Mouse (Mus musculus) liver, postnatal 0 days (tissue): Measurements from ENCODE around the gene Pgpep1. TPM values are rescaled to one million over a fixed set of nuclear protein-coding genes. Genes with fewer than 3 reads are reported as not detected.

Experiments used
- ATAC-seq: fragments of 200-750 bp; cut with Nextera tagmentation; 2 replicates; pipeline ENCODE4 v1.8.0; 2017; ENCODE audit warnings: mild to moderate bottlenecking, moderate library complexity
- DNase-seq: peaks from one replicate; pipeline ENCODE4 v3.0.0-alpha.2; 2016
- H3K27ac ChIP-seq: fragments of 300-500 bp; sonication (generic); 2 replicates; pipeline ENCODE4 v1.5.1; 2014; ENCODE audit warnings: antibody characterized with exemption, moderate library complexity, mild to moderate bottlenecking, low read depth
- H3K27me3 ChIP-seq: fragments of 300-500 bp; sonication (generic); 2 replicates; pipeline ENCODE4 v1.6.1; 2014; ENCODE audit warnings: low read length, control low read depth, mixed read lengths; ENCODE audit not compliant: insufficient read depth
- H3K36me3 ChIP-seq: fragments of 300-500 bp; sonication (generic); replicated peaks from 2 replicates; pipeline ENCODE4 v1.6.1; 2014; ENCODE audit warnings: mild to moderate bottlenecking, control low read depth, low read length, moderate library complexity, mixed read lengths; ENCODE audit not compliant: insufficient read depth
- H3K4me1 ChIP-seq: fragments of 300-500 bp; sonication (generic); 2 replicates; pipeline ENCODE4 v1.6.1; 2014; ENCODE audit warnings: antibody characterized with exemption, mild to moderate bottlenecking, control low read depth; ENCODE audit not compliant: insufficient read depth
- H3K4me2 ChIP-seq: fragments of 300-500 bp; sonication (generic); 2 replicates; pipeline ENCODE4 v1.6.1; 2014; ENCODE audit warnings: low read depth, mild to moderate bottlenecking, low read length, moderate library complexity, mixed read lengths
- H3K4me3 ChIP-seq: fragments of 300-500 bp; sonication (generic); 2 replicates; pipeline ENCODE4 v1.5.1; 2014; ENCODE audit warnings: low read depth, low read length
- H3K9ac ChIP-seq: fragments of 300-500 bp; sonication (generic); replicated peaks from 2 replicates; pipeline ENCODE4 v1.6.1; 2014; ENCODE audit warnings: mild to moderate bottlenecking, moderate library complexity
- H3K9me3 ChIP-seq: fragments of 300-500 bp; sonication (generic); 2 replicates; pipeline ENCODE4 v1.6.1; 2016; ENCODE audit warnings: mild to moderate bottlenecking, control low read depth, low read length, mixed read lengths
- CTCF ChIP-seq: sonication (generic); IDR thresholded peaks from 2 replicates; pipeline ENCODE4 v1.5.1; 2016; ENCODE audit warnings: antibody characterized with exemption, low read depth
- EP300 ChIP-seq: IDR thresholded peaks from 2 replicates; pipeline ENCODE4 v1.6.1; 2016; ENCODE audit warnings: antibody characterized with exemption, low read depth, mild to moderate bottlenecking
- WGBS: fragments of 180-500 bp; shearing (Covaris S2); extraction: QIAGEN DNeasy Blood & Tissue Kit; methylation state at CpG from one replicate; pipeline ENCODE4 v1.1.7; 2014; ENCODE audit not compliant: insufficient replicate concordance; 5-methylcytosine and 5-hydroxymethylcytosine counted together
- polyA plus RNA-seq: library from polyadenylated mRNA; unstranded; fragments of >200 nt; fragmentation: Nextera tagmentation; extraction: Ambion mirVana; gene quantifications from 2 replicates; pipeline ENCODE4 v1.2.1, GENCODE M21; 2015

Pgpep1 gene
- polyA plus RNA-seq, 1 experiment from 2014 or later, result 31.0 TPM

- no peak for ATAC-seq
- Histone ChIP-seq H3K9ac (no peak overlapping the region), H3K36me3 (peaks cover 10% of the 10 kb centered on the region), H3K4me1 (peaks cover 55% of the 10 kb centered on the region), H3K4me2 (peak overlapping the region; percentile 46), H3K9me3 (no peaks in the 10 kb centered on the region), H3K27me3 (no peaks in the 10 kb centered on the region), H3K4me3 (no peak overlapping the region), H3K27ac (0 out of 2 replicates have a peak overlapping the region, but pooled peaks have one; percentile 7)
- WGBS, result 88% methylated on average over 15 of the region's 15 CpGs
- no peak for DNase-seq
- no peak for TF ChIP-seq CTCF
- no peak for TF ChIP-seq EP300
Measured at GRCm38 (mm10) chr8:70677451-70678080, 17.4 kb upstream of the Pgpep1 start.

- Histone ChIP-seq H3K36me3 (peaks cover 10% of the 10 kb centered on the region), H3K9ac (no peak overlapping the region), H3K4me1 (peaks cover 45% of the 10 kb centered on the region), H3K27me3 (no peaks in the 10 kb centered on the region), H3K27ac (peak overlapping the region; percentile 99; the same call in 1 of the 2 replicates), H3K4me2 (0 out of 2 replicates have a peak overlapping the region, but pooled peaks have one; percentile 84), H3K9me3 (no peaks in the 10 kb centered on the region), H3K4me3 (no peak overlapping the region)
- TF ChIP-seq CTCF, result no peak
- TF ChIP-seq EP300, result no peak
- no peak for DNase-seq
- 18% methylated on average over 1 of the region's 1 CpGs for WGBS
- no peak for ATAC-seq
Measured at GRCm38 (mm10) chr8:70675336-70675735, 15.1 kb upstream of the Pgpep1 start.

- H3K4me3 ChIP-seq, result no peak overlapping the region
- H3K36me3 ChIP-seq, result peaks cover 10% of the 10 kb centered on the region
- H3K27me3 ChIP-seq, result no peaks in the 10 kb centered on the region
- 39% methylated on average over 4 of the region's 4 CpGs for WGBS
- H3K9me3 ChIP-seq, result no peaks in the 10 kb centered on the region
- TF ChIP-seq EP300 (no peak), CTCF (no peak)
- peaks cover 45% of the 10 kb centered on the region for H3K4me1 ChIP-seq
- DNase-seq (no peak), ATAC-seq (no peak)
- H3K4me2 ChIP-seq, result peak overlapping the region; percentile 84
- H3K9ac ChIP-seq, result peak overlapping the region; percentile 85
- peak overlapping the region; percentile 99 for H3K27ac ChIP-seq
Measured at GRCm38 (mm10) chr8:70674716-70675115, 14.5 kb upstream of the Pgpep1 start.

- Histone ChIP-seq H3K4me3 (peak overlapping the region; percentile 84), H3K4me1 (peaks cover 40% of the 10 kb centered on the region), H3K9me3 (no peaks in the 10 kb centered on the region), H3K36me3 (peaks cover 10% of the 10 kb centered on the region), H3K9ac (peak overlapping the region; percentile 85), H3K4me2 (peak overlapping the region; percentile 84), H3K27me3 (no peaks in the 10 kb centered on the region), H3K27ac (peak overlapping the region; percentile 99)
- TF ChIP-seq CTCF (no peak), EP300 (no peak)
- ATAC-seq (no peak), DNase-seq (no peak)
- 72% methylated on average over 3 of the region's 3 CpGs for WGBS
Measured at GRCm38 (mm10) chr8:70674109-70674508, 13.9 kb upstream of the Pgpep1 start.

- Histone ChIP-seq H3K27me3 (no peaks in the 10 kb centered on the region), H3K4me3 (peak within 1 kb of the TSS; percentile 84), H3K36me3 (peaks cover 7% of the 10 kb centered on the region), H3K9ac (peak within 1 kb of the TSS; percentile 85), H3K9me3 (no peaks in the 10 kb centered on the region), H3K4me1 (peaks cover 33% of the 10 kb centered on the region), H3K27ac (peak within 1 kb of the TSS; percentile 99), H3K4me2 (peak within 1 kb of the TSS; percentile 84)
- TF ChIP-seq CTCF (peak; percentile 95), EP300 (peak; percentile 68)
- peak; percentile 95 for ATAC-seq
- peak; percentile 96 for DNase-seq
- WGBS, result under 1% methylated on average over 60 of the region's 60 CpGs
Measured at GRCm38 (mm10) chr8:70673079-70673856, 13.1 kb upstream of the Pgpep1 start, which contains the start of gene Lsm4. TSS of gene Lsm4 (plus strand) at chr8:70673248.
